Mouse (Mus musculus) gastrocnemius, adult 18-20 months (tissue): ENCODE results near the gene Vash1. TPM values are rescaled to one million over a fixed set of nuclear protein-coding genes. Genes with fewer than 3 reads are reported as not detected.

ENCODE experiments used
- DNase-seq: peaks from one replicate; pipeline ENCODE4 v3.0.0; 2021; ENCODE audit warnings: low spot score
- total RNA-seq, 2 experiments: library from RNA; stranded (reverse); gene quantifications; 2 replicates each; pipeline ENCODE4 v1.2.3; 2021

Gene Vash1
- total RNA-seq, 2 experiments from 2014 or later, result 3.4 to 5.0 TPM

DNA sequence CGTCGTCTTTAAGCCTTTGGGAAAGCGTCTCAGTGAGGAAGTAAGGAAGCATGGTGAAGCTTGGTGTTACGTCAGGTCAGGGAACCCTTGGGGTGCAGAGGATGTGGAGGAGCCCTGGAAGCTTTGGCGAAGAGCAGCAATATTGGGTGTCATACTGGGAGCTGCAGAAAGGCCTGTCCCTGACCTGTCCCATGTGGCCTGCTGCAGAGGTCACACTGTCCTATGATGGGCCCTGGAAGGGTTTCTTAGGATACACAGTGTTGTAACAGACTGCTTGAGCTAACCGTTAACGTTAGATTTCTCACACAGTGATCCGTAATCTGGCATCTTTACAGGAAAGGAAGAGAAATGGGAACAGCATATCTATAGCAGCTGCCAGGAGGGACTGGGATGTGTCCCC, 3.7 kb downstream of the Vash1 start:
- DNase-seq, result no peak

DNA sequence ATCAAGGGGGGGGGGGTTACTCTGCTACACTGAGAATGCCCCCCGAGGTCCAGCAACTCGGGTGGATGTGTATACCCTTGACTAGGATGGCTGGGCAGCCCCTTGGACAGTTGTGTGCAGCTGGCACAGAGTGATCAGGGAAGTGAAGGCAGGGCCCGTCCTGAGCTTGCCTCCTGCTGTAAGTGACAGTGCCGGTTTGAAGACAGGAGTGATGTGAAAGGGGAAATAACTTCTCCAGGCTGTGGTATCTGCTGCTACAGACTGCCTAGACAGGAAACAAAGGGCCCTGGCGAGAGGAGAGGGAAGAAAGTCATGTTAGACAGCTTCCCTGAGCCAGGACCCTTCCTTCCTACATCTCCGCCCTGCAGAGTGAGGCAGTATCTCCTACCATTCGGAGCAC, 5.2 kb downstream of the Vash1 start:
- no peak for DNase-seq

- no peak for DNase-seq
These were observed 6.8 kb downstream of the Vash1 start for GRCm38 (mm10) chr12:86685275-86685674.

GRCm38 (mm10) chr12:86686551-86687330, 8.2 kb downstream of the Vash1 start:
- no peak for DNase-seq

DNA sequence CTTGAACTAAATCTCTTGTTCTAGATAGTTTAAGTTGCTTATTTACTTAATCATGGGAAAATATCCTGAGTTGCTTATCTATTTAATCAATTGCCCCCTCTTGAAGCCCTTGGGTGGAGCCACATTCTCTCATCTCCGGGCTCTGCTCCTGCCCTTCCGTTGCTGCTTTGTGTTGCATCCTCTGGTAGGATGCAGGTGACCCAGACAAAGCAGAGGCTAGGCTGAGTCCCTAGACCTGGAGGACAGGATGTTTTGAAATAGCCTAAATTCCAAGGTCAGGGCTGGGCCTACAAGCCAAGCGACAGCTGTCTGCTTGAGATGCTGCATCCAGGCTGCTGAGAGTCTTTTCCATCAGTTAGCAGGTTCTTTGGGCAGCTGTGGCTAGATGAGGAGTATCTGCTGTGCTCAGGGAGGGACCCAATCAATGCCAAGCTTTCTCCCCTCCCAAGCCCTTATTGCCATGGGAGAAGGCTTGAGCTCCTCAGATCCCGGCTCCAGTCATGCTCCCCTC, 9.0 kb downstream of the Vash1 start:
- no peak for DNase-seq

DNA sequence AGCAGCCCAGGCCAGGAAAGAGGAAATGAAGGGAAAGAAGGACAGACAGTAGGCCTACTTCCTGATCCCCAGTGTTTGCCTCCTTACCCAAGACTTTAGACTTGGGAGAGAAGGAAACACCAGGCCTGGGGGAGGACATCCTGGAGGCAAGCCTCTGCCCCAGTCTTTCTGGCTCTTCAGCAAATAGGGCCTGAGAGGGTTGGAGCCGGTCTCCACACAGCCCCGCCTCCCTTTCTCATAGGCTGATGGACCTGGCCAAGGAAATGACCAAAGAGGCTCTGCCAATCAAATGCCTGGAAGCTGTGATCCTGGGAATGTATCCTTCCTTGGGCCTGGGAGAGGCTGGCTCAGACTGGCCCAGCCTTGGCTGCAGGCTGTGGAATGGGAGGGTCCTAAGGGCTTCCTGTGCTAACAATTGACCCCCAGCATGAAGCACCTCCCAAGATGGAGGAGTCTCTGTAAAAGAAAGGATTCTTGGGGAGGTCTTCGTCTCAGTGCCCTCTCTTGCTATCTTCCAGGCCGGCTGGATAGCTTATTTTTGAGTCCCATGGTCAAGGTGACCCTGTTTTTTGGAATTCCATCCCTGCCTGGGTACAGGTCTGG, 9.6 kb downstream of the Vash1 start:
- no peak for DNase-seq

- DNase-seq, result no peak
These were observed 10.4 kb downstream of the Vash1 start for GRCm38 (mm10) chr12:86688917-86689316.

DNA sequence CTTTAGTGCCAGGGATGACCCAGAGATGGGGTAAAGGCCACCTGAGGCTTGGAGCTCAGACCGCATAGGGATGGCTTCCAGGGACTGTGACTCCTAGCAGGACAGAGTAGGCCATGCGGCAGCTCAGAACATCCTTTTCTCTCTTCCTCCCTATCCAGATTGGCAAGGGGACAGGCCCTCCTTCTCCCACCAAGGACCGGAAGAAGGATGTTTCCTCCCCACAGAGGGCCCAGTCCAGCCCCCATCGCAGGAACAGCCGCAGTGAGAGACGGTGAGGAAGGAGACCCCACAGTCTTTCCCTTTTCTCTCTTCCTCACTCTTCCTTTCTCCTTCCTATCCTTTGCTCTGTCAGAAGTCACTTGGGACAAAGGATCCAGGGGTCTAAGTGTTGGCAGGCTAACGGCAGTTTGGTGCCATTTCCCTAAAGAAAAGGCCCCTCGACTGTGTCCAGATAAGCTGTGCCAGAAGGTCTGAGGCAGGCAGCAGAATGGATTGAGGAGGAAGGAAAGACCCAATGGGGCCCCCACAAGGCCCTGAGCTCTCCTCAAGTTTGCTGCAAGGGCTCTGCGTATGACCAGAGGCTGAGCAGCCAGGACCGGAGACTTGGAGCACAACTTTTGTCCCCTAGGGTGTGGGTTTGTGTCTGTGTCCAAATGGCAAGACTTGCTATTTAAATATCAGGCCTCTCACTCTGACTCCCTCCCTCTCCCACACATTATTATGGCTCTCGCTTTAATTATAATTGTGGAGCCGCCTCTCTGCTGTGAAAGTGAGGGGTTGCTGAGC, 12.4 kb downstream of the Vash1 start:
- no peak for DNase-seq

- no peak for DNase-seq
These were observed 14.2 kb downstream of the Vash1 start for GRCm38 (mm10) chr12:86692471-86693356.

DNA sequence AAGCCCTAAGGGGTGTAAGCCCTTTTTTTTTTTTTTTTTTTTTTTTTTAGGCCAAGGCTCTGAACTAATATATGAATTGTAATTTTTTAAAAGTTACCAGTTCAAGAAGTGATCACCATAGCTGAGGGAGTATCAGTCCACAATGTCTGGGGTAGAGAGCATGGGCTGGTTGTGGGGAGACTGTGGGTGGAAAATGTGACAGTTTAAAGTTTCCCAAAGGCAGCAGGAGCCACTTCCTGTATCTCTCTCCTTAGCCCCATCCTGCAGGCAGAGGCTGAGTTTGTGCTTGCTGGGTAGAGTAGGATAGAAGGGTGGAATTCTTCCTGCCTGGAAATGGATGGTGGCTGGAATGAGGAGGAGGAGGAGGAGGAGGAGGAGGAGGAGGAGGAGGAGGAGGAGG, 14.9 kb downstream of the Vash1 start:
- DNase-seq, result no peak

- DNase-seq, result no peak
These were observed 15.9 kb downstream of the Vash1 start for GRCm38 (mm10) chr12:86694441-86694840.

DNA sequence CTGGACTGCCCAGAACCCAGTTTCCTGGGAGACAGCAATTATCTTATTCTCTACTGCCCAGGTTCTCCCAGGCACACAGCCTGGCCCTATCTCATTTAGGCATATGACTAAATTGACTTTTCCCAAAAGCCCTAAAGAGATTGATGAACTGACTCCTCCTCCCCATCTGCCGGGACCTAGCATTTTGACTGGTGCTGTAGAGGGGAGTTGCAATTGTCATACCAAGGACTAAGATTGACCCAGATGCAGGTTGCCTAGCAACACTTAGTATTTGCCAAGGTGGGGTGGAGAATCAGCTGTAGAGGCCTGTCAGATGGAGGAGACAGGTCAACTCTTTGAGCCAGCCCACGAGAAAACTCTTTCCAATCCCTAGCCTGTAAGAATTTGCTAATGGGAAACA, 19.5 kb downstream of the Vash1 start:
- no peak for DNase-seq

DNA sequence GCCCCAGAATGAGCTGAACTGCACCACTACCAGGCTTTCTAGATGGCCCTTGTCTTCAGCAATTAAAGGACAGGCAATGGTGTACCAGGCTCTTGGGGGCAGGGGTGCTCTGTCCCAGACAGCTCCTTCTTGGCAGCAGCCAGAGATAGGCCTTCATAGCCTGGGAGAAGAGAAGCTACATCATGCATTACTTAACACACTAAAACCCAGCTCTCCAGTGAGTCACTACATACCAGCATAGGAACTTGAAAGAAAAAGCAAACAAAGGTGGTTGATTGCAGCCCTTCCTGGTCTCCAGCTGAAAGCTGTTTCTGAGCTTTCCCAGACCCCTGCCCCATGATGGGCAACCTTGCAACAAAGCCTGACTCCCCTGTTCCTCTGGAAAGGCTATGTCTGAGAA, 20.0 kb downstream of the Vash1 start:
- no peak for DNase-seq

GRCm38 (mm10) chr12:86699965-86700926, 21.7 kb downstream of the Vash1 start:
- DNase-seq, result no peak

DNA sequence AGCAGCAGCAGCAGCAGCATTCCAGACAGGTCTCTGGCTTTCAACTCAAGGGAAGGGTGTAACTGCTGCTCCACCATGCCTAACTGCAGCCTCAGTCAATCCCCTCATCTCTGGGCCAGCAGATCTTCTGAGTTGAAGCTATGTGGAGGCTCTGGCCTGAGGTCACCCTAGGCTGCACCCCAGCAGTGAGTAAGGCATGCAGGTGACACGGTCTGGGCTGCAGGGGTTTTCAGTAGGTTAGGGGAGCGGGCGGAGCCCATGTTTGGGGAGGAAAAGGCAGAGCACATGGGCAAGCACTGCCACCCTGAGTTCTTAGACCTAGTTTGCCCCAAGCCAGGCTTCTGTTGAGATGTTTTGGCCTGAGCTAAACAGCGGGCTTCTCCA, 22.4 kb downstream of the Vash1 start:
- DNase-seq, result no peak

GRCm38 (mm10) chr12:86701491-86701890, 23.0 kb downstream of the Vash1 start:
- no peak for DNase-seq

DNA sequence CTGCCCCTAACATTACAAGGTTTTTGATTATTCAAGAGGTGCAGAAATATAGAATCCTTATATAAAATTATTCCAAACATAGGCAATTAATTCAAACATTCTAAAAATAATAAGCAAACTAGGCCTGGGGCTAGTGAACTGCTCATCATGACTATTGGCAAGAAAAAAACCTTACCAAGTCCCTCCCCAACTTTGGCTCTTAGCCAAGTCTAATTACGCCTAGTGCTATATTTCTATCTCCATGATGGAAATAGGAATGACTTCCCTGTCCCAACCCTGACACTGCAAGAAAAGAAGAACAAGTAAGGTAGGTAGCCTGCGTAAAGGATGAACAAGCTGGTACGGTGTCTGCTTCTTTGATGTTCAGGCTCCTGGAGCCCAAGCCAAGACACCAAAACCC, 24.2 kb downstream of the Vash1 start:
- DNase-seq, result no peak

GRCm38 (mm10) chr12:86705843-86706242, 27.3 kb downstream of the Vash1 start:
- DNase-seq, result no peak

- DNase-seq, result no peak
These were observed 35.5 kb downstream of the Vash1 start for GRCm38 (mm10) chr12:86714026-86714425.

GRCm38 (mm10) chr12:86715401-86715800, 36.9 kb downstream of the Vash1 start:
- DNase-seq, result peak; percentile 69
